Mouse (Mus musculus): ENCODE measurements around the gene Lrp2.

- TF ChIP-seq POLR2A (IDR thresholded peaks at IDR 0.05; ENCODE audit: insufficient read depth, low read length) (no peak), EP300 (IDR thresholded peaks at IDR 0.05; ENCODE audit: insufficient read depth, low read depth, low read length) (no peak), CTCF (IDR thresholded peaks at IDR 0.05; ENCODE audit: low read depth, low read length) (no peak)
Observed at GRCm38 (mm10) chr2:69518307-69518706, 67.6 kb downstream of the Lrp2 start.

Measured in ES-Bruce4 (cell line).